Mouse (Mus musculus): ENCODE results near the gene Gm49369. TPM values are rescaled to one million over a fixed set of nuclear protein-coding genes. Genes with fewer than 3 reads are reported as not detected.

Gm49369 gene
- polyA plus RNA-seq, 1 experiment from 2014 or later: not detected

DNA sequence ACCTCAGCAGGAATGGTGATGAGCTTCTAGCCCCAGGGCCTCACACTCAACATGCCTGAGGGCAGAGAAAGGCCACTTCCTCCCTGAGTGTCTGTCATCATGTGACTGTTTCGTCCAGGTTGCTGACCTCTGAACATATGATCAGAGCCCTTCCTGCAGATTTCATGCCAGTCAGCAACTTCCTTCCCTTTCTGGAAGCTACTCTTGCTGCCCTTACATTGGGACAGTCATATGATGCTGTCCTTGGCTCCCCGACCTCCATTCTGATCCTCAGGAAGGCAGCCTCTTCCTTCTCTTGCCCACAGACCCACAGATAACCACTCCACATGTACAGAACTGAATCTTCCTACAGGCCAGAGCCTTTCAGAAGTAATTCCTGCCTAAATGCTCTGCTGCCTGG lies 15.6 kb upstream of the Gm49369 start:
- no peak overlapping the region for H3K27ac ChIP-seq (ENCODE audit: low read depth, low read length)
- no peak for ATAC-seq

DNA sequence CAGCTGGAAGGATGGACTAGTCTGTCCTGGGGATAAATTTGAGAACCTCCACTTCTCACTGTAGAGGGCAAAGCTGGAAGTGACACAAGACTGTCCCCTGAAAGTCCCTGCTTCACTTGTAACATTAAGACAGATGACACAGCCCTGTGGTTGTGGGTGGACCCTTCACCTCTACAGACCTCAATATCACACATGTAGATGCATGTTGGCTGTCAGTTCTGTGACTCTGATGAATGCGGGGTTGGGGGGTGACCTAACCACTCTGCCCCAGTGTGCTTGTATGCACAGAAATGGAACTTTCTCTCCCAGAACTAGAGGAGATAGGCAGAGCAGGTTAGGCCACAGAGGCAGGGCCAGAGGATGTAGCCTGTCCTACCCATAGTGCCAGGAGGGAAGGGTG lies 14.1 kb upstream of the Gm49369 start:
- Histone ChIP-seq H3K27ac (ENCODE audit: low read depth, low read length) (no peak overlapping the region), H3K9me3 (ENCODE audit: control insufficient read depth) (no peaks in the 10 kb centered on the region), H3K4me3 (ENCODE audit: low read depth, low read length) (no peak overlapping the region), H3K9ac (ENCODE audit: low read depth, low read length) (no peak overlapping the region), H3K27me3 (replicated peaks; ENCODE audit: control insufficient read depth, insufficient read depth, low read length) (no peaks in the 10 kb centered on the region), H3K4me2 (replicated peaks; ENCODE audit: low read depth) (no peak overlapping the region), H3K4me1 (replicated peaks; ENCODE audit: control insufficient read depth, insufficient read depth, low read length) (no peaks in the 10 kb centered on the region), H3K36me3 (ENCODE audit: control insufficient read depth, insufficient read depth) (no peaks in the 10 kb centered on the region)
- ATAC-seq: no peak
- 100% methylated on average over 1 of the region's 1 CpGs for WGBS
- TF ChIP-seq CTCF (IDR thresholded peaks at IDR 0.05; ENCODE audit: low read depth): no peak

More for the DNA sequence above, 15.6 kb upstream of the Gm49369 start:
- H3K4me2 ChIP-seq (replicated peaks; ENCODE audit: low read depth): no peak overlapping the region
- H3K4me1 ChIP-seq (replicated peaks; ENCODE audit: control insufficient read depth, insufficient read depth, low read length): no peaks in the 10 kb centered on the region
- H3K9ac ChIP-seq (ENCODE audit: low read depth, low read length): no peak overlapping the region
- WGBS: 47% methylated on average over 2 of the region's 2 CpGs
- TF ChIP-seq CTCF (IDR thresholded peaks at IDR 0.05; ENCODE audit: low read depth): no peak
- H3K27me3 ChIP-seq (replicated peaks; ENCODE audit: control insufficient read depth, insufficient read depth, low read length): no peaks in the 10 kb centered on the region
- no peaks in the 10 kb centered on the region for H3K36me3 ChIP-seq (ENCODE audit: control insufficient read depth, insufficient read depth)
- H3K4me3 ChIP-seq (ENCODE audit: low read depth, low read length): no peak overlapping the region
- no peaks in the 10 kb centered on the region for H3K9me3 ChIP-seq (ENCODE audit: control insufficient read depth)

DNA sequence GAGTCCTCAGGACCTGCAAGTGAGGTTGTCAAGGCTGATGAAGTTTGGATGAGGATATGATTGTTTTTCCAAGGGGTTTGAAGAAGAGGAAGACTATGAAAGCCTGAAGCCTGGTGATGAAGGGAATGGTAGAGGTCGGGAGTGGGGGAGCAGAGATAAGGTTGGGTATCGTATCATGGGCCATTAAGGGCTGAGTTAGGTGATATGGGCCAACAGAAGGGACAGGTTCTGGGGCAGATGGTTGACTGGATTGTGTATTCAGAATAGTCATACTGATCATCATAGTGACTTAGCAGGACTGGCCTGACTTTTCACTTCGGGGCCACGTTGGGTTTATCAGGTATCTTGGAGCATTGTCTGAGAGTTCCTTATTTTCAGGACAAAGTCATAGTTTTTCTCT lies 13.0 kb upstream of the Gm49369 start:
- no peak overlapping the region for H3K4me3 ChIP-seq (ENCODE audit: low read depth, low read length)
- no peaks in the 10 kb centered on the region for H3K9me3 ChIP-seq (ENCODE audit: control insufficient read depth)
- no peaks in the 10 kb centered on the region for H3K36me3 ChIP-seq (ENCODE audit: control insufficient read depth, insufficient read depth)
- H3K27me3 ChIP-seq (replicated peaks; ENCODE audit: control insufficient read depth, insufficient read depth, low read length): no peaks in the 10 kb centered on the region
- WGBS: 82% methylated on average over 4 of the region's 4 CpGs
- H3K9ac ChIP-seq (ENCODE audit: low read depth, low read length): no peak overlapping the region
- no peak overlapping the region for H3K27ac ChIP-seq (ENCODE audit: low read depth, low read length)
- no peaks in the 10 kb centered on the region for H3K4me1 ChIP-seq (replicated peaks; ENCODE audit: control insufficient read depth, insufficient read depth, low read length)
- TF ChIP-seq CTCF (IDR thresholded peaks at IDR 0.05; ENCODE audit: low read depth): no peak
- H3K4me2 ChIP-seq (replicated peaks; ENCODE audit: low read depth): no peak overlapping the region
- no peak for ATAC-seq

DNA sequence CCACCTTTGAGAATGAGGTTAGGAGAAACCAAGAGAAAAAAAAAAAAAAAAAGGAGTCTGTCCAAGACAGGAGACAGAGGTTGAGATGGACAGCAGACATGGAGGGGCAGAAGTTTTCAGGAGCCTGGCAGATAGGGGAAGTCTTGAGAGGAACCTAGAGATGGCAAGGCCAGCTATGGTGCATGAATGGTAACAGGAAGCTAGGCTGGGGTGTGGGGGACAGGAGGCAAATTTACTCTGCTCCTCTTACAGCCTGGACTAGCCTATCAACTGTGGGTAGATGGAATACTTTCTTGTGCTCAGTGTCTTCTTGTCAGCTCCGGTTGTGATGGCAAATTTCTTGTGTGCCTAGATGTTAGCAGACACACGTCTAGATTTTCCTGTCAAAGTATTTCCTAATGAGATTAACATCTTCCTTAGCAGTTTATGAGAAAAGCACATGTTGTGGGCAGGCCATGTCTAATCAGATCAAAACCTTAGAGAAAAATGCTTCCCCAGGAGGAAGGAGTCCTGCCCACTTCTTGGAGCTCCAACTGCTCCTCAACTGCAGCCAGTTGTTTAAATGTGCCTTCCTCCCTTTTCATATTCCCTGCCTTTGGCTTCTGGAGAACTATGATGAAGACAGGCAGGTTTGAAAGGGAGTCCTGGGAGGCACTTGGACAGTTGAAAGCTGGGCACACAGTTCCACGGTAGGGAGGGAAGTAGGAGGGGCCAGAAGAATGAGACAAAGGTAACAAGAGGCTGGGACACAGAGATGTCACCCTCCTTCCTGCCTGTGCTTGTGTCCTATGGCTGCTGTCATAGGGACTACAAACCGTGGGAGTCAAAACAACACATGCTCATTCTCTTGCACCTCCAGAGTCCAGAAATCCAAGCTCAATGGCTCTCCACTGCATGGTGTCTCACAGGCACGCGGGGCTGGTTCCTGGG lies 12.1 kb upstream of the Gm49369 start:
- Histone ChIP-seq H3K9me3 (ENCODE audit: control insufficient read depth) (no peaks in the 10 kb centered on the region), H3K9ac (ENCODE audit: low read depth, low read length) (no peak overlapping the region), H3K27ac (ENCODE audit: low read depth, low read length) (no peak overlapping the region), H3K27me3 (replicated peaks; ENCODE audit: control insufficient read depth, insufficient read depth, low read length) (no peaks in the 10 kb centered on the region), H3K4me1 (replicated peaks; ENCODE audit: control insufficient read depth, insufficient read depth, low read length) (no peaks in the 10 kb centered on the region), H3K4me2 (replicated peaks; ENCODE audit: low read depth) (no peak overlapping the region), H3K4me3 (ENCODE audit: low read depth, low read length) (no peak overlapping the region), H3K36me3 (ENCODE audit: control insufficient read depth, insufficient read depth) (no peaks in the 10 kb centered on the region)
- TF ChIP-seq CTCF (IDR thresholded peaks at IDR 0.05; ENCODE audit: low read depth): no peak
- WGBS: 63% methylated on average over 6 of the region's 6 CpGs
- ATAC-seq: no peak

DNA sequence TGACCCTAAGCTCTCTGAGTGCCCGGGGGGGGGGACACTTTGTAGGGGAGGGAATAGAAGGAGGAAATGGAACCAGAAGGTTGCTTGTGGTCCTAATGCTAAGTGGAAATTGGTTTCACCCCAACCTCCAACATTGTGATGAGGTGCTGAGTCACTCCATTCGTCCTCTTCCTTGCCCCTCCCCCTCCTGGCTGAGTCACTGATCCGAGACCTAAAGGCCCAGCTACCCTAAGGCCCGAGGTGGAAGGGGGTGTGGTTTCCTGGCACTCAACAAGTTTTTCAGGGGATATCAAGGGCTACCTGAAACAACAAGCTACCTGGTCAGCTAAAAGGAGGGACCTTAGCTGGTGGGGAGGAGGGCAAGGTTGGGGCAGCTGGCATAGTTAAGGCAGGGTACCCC lies 10.7 kb upstream of the Gm49369 start:
- no peaks in the 10 kb centered on the region for H3K4me1 ChIP-seq (replicated peaks; ENCODE audit: control insufficient read depth, insufficient read depth, low read length)
- no peak for ATAC-seq
- H3K27me3 ChIP-seq (replicated peaks; ENCODE audit: control insufficient read depth, insufficient read depth, low read length): no peaks in the 10 kb centered on the region
- no peak overlapping the region for H3K4me2 ChIP-seq (replicated peaks; ENCODE audit: low read depth)
- H3K36me3 ChIP-seq (ENCODE audit: control insufficient read depth, insufficient read depth): no peaks in the 10 kb centered on the region
- no peak overlapping the region for H3K4me3 ChIP-seq (ENCODE audit: low read depth, low read length)
- 24% methylated on average over 4 of the region's 4 CpGs for WGBS
- no peak for TF ChIP-seq CTCF (IDR thresholded peaks at IDR 0.05; ENCODE audit: low read depth)
- H3K9me3 ChIP-seq (ENCODE audit: control insufficient read depth): no peaks in the 10 kb centered on the region
- H3K27ac ChIP-seq (ENCODE audit: low read depth, low read length): no peak overlapping the region
- no peak overlapping the region for H3K9ac ChIP-seq (ENCODE audit: low read depth, low read length)

DNA sequence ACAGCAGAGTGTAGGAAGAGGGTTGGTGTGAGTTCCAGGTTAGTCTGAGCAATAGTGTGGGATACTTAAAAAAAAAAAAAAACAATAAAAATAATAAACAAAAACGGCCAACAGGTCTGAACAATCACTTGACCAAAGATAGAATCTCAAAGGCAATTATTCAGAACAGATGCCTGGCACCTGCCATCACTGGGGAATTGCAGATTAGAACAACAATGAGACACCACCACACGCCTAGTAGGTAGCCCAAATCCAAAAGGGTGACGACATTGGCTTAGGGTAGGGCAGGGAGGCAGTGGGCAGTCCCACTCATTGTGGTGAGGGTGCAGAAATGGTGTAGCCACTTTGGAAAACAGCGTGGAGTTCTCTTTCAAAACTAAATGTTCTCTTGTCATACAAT lies 9.1 kb upstream of the Gm49369 start:
- no peak for TF ChIP-seq CTCF (IDR thresholded peaks at IDR 0.05; ENCODE audit: low read depth)
- no peak overlapping the region for H3K9ac ChIP-seq (ENCODE audit: low read depth, low read length)

More for the DNA sequence above, 9.1 kb upstream of the Gm49369 start:
- no peak for ATAC-seq
- H3K27me3 ChIP-seq (replicated peaks; ENCODE audit: control insufficient read depth, insufficient read depth, low read length): no peaks in the 10 kb centered on the region
- peaks cover under 1% of the 10 kb centered on the region; the same call in 1 of the 2 replicates for H3K4me1 ChIP-seq (replicated peaks; ENCODE audit: control insufficient read depth, insufficient read depth, low read length)
- no peak overlapping the region for H3K27ac ChIP-seq (ENCODE audit: low read depth, low read length)
- no peak overlapping the region for H3K4me2 ChIP-seq (replicated peaks; ENCODE audit: low read depth)
- no peaks in the 10 kb centered on the region for H3K9me3 ChIP-seq (ENCODE audit: control insufficient read depth)
- H3K36me3 ChIP-seq (ENCODE audit: control insufficient read depth, insufficient read depth): no peaks in the 10 kb centered on the region
- H3K4me3 ChIP-seq (ENCODE audit: low read depth, low read length): no peak overlapping the region
- 58% methylated on average over 4 of the region's 4 CpGs for WGBS
